Mouse (Mus musculus): ENCODE results near the gene Oas1g. TPM values are rescaled to one million over a fixed set of nuclear protein-coding genes. Genes with fewer than 3 reads are reported as not detected.

Gene Oas1g
- polyA plus RNA-seq (2014; fragmentation: Illumina TruSeq; extraction: RNeasy Lipid Tissue Mini Kit (QIAGEN cat#74804); ENCODE audit: low read depth, low replicate concordance) = not detected

GRCm38 (mm10) chr5:120887413-120887812, at the start of gene Oas1g:
TSS of gene Oas1g (minus strand) at chr5:120887613.

GRCm38 (mm10) chr5:120914204-120914603, 26.8 kb upstream of the Oas1g start, which contains the start of gene Oas1d:
TSS of gene Oas1d (plus strand) at chr5:120914536.

GRCm38 (mm10) chr5:120906791-120907733, 19.6 kb upstream of the Oas1g start, which contains the start of gene Oas1a:
TSS of gene Oas1a (minus strand) at chr5:120907521.

GRCm38 (mm10) chr5:120861121-120861520, 26.3 kb downstream of the Oas1g start, which contains the start of gene Oas1h:
TSS of gene Oas1h (plus strand) at chr5:120861421.

GRCm38 (mm10) chr5:120847067-120847466, 40.3 kb downstream of the Oas1g start, which contains the start of gene Oas1f:
TSS of gene Oas1f (plus strand) at chr5:120847367.

Other genes starting within 250 kb of the Oas1g start
- gene Rasal1, start 238.8 kb downstream of the Oas1g start, polyA plus RNA-seq (2014; fragmentation: Illumina TruSeq; extraction: RNeasy Lipid Tissue Mini Kit (QIAGEN cat#74804); ENCODE audit: low read depth, low replicate concordance) = 0.20 TPM
- 1.8 TPM for gene Dtx1, start 175.7 kb downstream of the Oas1g start, polyA plus RNA-seq (2014; fragmentation: Illumina TruSeq; extraction: RNeasy Lipid Tissue Mini Kit (QIAGEN cat#74804); ENCODE audit: low read depth, low replicate concordance)
- gene Oas2, start 137.8 kb downstream of the Oas1g start, polyA plus RNA-seq (2014; fragmentation: Illumina TruSeq; extraction: RNeasy Lipid Tissue Mini Kit (QIAGEN cat#74804); ENCODE audit: low read depth, low replicate concordance) = 0.43 TPM
- gene Oas3, start 110.0 kb downstream of the Oas1g start, polyA plus RNA-seq (2014; fragmentation: Illumina TruSeq; extraction: RNeasy Lipid Tissue Mini Kit (QIAGEN cat#74804); ENCODE audit: low read depth, low replicate concordance) = not detected
- not detected for gene Oas1e, start 92.1 kb downstream of the Oas1g start, polyA plus RNA-seq (2014; fragmentation: Illumina TruSeq; extraction: RNeasy Lipid Tissue Mini Kit (QIAGEN cat#74804); ENCODE audit: low read depth, low replicate concordance)
- 0.08 TPM for gene Oas1c, start 75.1 kb downstream of the Oas1g start, polyA plus RNA-seq (2014; fragmentation: Illumina TruSeq; extraction: RNeasy Lipid Tissue Mini Kit (QIAGEN cat#74804); ENCODE audit: low read depth, low replicate concordance)
- gene Oas1f, start 40.2 kb downstream of the Oas1g start, polyA plus RNA-seq (2014; fragmentation: Illumina TruSeq; extraction: RNeasy Lipid Tissue Mini Kit (QIAGEN cat#74804); ENCODE audit: low read depth, low replicate concordance) = not detected
- not detected for gene Oas1h, start 26.2 kb downstream of the Oas1g start, polyA plus RNA-seq (2014; fragmentation: Illumina TruSeq; extraction: RNeasy Lipid Tissue Mini Kit (QIAGEN cat#74804); ENCODE audit: low read depth, low replicate concordance)
- 0.11 TPM for gene Oas1a, start 19.9 kb upstream of the Oas1g start, polyA plus RNA-seq (2014; fragmentation: Illumina TruSeq; extraction: RNeasy Lipid Tissue Mini Kit (QIAGEN cat#74804); ENCODE audit: low read depth, low replicate concordance)
- gene Oas1d, start 26.9 kb upstream of the Oas1g start, polyA plus RNA-seq (2014; fragmentation: Illumina TruSeq; extraction: RNeasy Lipid Tissue Mini Kit (QIAGEN cat#74804); ENCODE audit: low read depth, low replicate concordance) = not detected
- gene Rph3a, start 122.5 kb upstream of the Oas1g start, polyA plus RNA-seq (2014; fragmentation: Illumina TruSeq; extraction: RNeasy Lipid Tissue Mini Kit (QIAGEN cat#74804); ENCODE audit: low read depth, low replicate concordance) = 0.42 TPM

Data from testis, adult 10 weeks (tissue).